Mouse (Mus musculus) left cerebral cortex, postnatal 14 days (tissue): ENCODE measurements at regions not wholly inside any gene's neighbourhood (a gene's known extent, or its start where the extent isn't known, plus 50 kb on each side); places are given as distances from the start of the nearest gene placed in this dataset.

Experiments
- DNase-seq, 2 experiments: peaks; one replicate each; pipeline ENCODE4 v3.0.0; 2021 to 2022; ENCODE audit warnings: low spot score in 2 of 2, mixed read lengths in 1 of 2
- intact Hi-C: fragments of 180-260 bp; cut with DNase I; formaldehyde crosslinking; loops from one replicate; pipeline ENCODE4 v1.15.1; 2025

DNA sequence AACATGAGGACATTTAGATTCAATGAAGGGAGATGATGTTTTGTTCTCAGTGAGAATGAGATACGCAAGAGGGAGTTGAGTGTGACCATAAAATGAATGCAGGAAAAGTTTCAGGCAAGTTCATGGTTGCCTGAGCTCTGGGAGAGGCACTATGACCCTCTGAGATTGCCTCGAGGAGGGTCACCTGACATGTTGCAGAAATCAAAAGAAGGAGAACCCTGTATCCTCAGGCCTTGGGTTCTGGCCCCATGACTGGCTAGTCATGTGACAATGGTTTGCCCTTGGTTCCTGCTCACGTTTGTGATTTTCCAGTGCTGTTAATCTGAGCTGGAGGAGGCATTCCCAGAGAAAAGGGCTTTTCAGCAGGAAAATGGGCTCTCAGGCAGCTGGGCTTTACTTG lies 98.9 kb downstream of the Mab21l3 start:
- DNase-seq, result no peak
- intact Hi-C loops, result loop anchor here (5.0 kb wide), 1 partner anchor 153 kb away; no protein-coding TSS in a partner anchor

DNA sequence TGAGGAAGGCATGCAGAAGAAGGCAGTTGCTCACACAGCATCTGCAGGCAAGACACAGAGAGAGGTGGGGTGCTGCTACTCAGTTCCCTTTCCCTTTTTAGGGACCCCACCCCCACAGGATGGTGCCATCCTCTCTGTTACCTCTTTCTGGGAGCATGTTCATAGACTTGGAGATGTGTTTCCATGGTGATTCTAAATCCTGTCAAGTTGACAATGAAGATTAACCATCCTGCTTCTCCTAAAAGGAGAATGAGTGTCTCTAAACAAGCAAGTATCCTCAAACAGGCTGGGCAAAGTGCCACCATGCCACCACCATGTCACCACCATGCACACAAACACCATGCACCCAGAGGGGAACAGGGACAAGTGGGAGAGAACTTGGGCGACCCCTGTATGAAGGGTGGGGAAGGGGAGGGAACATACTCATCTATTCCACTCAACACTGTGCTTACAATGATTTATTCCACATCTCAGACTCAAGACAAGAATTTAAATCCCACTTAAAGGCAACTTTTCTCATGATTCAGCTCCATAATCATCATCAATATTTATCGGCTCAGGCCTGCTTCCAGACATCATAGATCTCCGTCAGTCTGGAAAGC lies 99.6 kb downstream of the Mab21l3 start:
- peak; percentile 62 to 68 for DNase-seq
- intact Hi-C loops, result loop anchor here (5.0 kb wide), 1 partner anchor 152 kb away; no protein-coding TSS in a partner anchor

- intact Hi-C loops, result loop anchor here (5.0 kb wide), 1 partner anchor 151 kb away; no protein-coding TSS in a partner anchor
- DNase-seq, result no peak
Observed at GRCm38 (mm10) chr3:101748186-101748585, 100.6 kb downstream of the Mab21l3 start.

DNA sequence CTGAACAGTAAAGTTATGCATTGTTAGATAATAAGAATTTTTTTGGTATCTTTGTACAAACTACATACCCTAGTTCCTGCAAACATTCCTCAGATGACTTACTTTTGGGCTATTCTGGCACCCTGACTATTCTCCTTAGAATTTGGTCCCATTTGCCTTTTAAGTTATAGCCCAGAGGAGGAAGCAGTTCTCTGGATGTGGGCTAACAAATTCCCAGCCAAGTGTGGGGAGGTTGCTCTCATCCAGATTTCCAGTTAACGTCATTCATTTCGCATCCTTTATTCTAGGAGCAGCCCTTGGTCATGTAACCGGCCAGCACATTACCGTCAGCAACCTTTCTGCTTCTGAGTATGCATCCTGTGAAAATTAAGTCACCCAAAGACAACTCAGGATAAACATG lies 107.9 kb downstream of the Mab21l3 start:
- DNase-seq, result no peak

DNA sequence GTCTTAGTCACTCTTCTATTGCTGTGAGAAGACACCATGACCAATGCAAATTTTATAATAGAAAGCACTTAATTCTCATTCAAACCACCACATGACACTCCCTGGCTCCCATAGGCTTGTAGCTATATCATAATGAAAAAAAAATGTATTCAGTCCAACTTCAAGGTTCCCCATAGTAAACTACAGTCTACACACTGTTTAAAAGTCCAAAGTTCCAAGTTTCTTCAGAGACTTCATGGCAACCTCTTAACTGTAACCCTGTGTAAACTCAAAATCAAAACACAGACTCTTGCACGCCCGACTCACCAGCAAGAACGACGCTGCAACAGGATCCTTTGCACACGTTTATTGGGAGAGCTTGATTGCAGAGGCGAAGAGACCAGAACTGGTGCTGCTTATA lies 111.6 kb downstream of the Mab21l3 start:
- intact Hi-C loops, result no loop called here
- DNase-seq, result no peak

More for the DNA sequence above, 107.9 kb downstream of the Mab21l3 start:
- intact Hi-C loops, result loop anchor here (5.0 kb wide), 1 partner anchor 61 kb away; no protein-coding TSS in a partner anchor

DNA sequence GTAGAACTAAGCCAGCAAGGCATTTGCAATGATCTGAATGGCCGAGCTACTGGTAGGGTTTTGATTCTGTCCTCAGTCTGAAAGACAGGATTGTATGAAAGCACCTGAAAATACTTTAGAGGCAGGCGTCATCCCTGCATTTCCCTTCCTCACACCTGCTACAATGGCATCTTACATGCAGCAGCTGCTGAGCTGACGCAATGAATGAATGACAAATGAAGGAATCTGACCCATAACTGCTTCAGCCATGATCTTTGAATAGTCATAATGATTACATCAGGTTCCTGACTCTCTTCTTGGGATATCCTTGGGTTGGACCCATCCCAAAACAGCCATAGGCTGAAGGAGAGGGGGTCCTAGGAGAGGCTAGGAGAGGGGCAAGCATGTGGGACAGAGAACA lies 119.7 kb downstream of the Mab21l3 start:
- no peak for DNase-seq
- intact Hi-C loops, result no loop called here

DNA sequence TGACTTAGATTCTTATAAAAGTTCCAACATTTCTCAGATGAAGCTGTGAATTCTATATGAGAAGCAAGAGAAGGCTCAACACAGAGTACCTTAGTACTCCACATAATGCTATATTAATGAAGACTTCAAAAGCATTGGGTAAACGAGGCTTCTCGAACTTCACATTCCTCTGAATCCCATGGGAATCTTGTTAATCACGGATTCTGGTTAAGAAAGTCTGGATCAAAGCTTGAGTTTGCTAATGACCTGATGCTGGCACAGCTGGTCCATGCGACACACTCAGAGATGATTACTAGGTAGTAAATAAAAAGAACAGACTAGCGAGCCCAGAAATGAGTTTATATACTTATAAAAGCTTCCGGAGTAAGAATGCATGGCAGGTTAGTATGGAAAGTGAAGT lies 118.4 kb upstream of the Atp1a1 start:
- DNase-seq, result no peak
- intact Hi-C loops, result no loop called here

GRCm38 (mm10) chr3:101722001-101722400 lies 117.5 kb upstream of the Atp1a1 start:
- intact Hi-C loops, result no loop called here
- DNase-seq, result no peak

DNA sequence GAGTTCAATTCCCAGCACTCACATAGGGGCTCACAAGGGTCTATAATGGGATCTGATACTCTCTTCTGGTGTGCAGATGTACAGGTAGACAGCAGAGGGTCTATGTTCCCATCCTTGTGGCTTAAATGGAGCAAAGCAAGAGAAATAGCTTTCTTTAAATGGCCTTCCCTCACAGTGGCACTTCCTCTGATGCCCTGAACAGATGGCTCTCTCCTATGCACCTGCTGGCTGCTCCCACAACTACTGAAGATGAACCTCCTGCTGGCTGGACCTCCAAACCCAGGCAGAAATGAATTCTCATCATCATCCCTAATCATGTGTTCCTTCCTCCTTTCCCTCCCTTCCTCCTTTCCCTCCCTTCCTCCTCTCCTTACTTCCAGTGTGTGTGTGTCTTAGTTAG lies 110.9 kb upstream of the Atp1a1 start:
- intact Hi-C loops, result no loop called here
- no peak for DNase-seq

GRCm38 (mm10) chr3:101714810-101715209 lies 110.3 kb upstream of the Atp1a1 start:
- intact Hi-C loops, result no loop called here
- no peak for DNase-seq

DNA sequence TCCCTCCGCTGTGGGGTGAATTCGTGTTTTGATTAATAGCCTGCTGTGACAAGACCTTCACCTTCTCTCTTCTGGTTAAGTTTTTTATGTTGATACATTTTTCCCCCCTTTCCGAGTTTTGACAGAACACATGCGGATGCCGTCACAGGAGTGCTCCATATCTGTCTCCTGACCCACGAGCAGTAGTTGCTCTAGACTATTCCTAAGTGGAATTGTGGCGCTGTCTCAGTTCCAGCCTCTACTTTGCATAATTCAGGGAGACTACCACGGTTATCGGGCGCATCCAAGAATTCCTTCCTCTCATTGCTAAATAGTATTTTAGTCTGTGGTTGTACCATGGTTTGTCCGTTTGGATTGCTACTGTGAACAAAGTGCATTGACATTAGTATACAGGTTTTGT lies 109.2 kb upstream of the Atp1a1 start:
- intact Hi-C loops, result no loop called here
- no peak for DNase-seq

DNA sequence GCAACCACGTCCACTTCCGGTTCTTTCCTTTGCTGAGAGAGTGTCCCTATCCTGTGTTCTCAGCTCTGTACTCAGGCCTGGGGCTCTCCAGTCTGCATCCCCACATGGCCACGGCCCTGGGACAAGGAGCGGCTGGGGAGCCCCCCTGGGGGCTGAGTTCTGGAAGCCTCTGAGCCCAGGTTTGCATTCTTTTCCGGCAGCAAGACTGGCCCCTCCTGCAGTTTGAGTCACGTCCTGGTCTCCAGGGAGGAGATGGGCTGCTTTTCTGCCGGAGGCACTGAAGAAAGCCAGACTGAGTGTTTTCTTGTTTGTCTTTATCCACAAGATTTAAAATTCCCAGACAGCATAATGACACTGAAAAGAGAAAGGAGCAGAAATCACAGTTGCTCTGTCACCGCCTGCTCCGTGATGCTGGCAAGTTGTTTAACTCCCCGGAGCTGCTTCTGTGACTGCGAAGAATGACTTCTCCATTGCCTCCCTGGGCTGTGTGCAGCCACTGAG lies 108.7 kb upstream of the Atp1a1 start:
- DNase-seq, result no peak
- intact Hi-C loops, result no loop called here

DNA sequence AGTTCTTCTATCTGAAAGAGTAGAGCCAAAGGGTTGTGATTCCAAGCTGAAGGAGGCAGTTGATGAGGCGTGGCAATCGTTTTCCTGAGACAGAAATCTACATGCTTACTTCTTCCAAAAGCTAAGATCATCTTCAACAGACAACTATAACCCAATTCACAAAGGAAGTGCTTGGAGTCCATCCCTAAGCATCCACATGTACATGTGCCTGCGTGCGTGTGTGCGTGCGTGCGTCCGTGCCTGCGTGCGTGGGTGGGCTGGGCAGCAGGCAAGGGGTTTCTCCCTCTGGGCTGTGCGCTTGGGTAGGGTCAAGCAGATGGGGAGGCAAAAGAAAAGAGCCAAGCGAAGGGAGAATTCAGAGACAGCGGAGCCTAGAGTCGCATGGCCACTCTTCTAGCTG lies 108.2 kb upstream of the Atp1a1 start:
- intact Hi-C loops, result no loop called here
- DNase-seq, result no peak

DNA sequence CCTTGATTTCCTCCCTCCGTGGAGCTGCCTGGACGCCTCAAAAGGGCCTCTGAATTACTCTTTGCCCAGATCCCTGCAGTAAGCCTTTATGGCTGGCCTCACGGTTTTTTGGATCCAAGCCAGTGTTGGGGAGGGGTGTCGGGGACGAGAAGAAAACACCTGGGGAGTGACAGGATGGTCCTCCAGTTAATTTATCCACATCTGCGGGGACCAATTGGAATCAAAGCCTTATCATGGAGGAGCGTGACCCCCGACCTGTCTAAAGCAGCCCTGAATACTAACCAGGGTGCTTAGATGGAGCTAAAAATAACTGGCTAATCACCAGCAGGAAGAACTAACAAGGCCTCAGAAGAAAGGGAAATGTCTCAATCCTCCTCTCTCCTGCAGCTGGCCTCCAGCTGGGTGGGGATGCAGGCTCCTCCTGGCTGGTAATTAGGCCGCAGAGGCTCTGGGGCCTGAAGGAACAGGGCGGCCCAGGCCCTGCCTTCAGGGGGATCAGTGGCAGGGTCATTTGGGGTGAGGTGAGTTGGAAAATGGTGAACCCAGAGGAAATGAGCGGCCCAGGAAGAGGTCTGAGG lies 107.2 kb upstream of the Atp1a1 start:
- intact Hi-C loops, result no loop called here
- no peak for DNase-seq

GRCm38 (mm10) chr3:101709379-101709970 lies 105.0 kb upstream of the Atp1a1 start:
- intact Hi-C loops, result no loop called here
- no peak for DNase-seq

- intact Hi-C loops, result no loop called here
- DNase-seq, result no peak
Observed at GRCm38 (mm10) chr3:101708821-101709220, 104.3 kb upstream of the Atp1a1 start.

GRCm38 (mm10) chr3:101704919-101705318 lies 100.4 kb upstream of the Atp1a1 start:
- DNase-seq, result no peak
- intact Hi-C loops, result no loop called here

DNA sequence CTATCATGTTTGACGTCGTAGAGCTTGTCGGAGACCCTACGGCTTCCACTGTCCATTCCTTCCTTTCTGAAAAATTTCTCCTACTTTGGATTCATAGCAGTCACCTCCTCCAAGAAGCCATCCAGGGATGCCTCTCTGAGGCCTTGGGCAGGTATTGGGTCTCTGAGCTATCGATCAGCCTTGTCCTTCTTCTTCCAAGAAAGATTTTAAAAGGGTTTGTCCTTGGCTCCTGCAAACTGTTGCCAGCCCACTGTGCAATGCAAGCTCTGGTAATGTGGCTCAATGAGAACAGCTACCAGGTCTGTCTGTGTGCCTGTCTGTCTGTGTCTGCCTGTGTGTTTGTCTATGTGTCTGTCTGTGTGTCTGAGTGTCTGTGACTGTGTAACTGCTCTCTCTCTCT lies 99.8 kb upstream of the Atp1a1 start:
- no peak for DNase-seq
- intact Hi-C loops, result no loop called here

GRCm38 (mm10) chr3:101701763-101702173 lies 97.3 kb upstream of the Atp1a1 start:
- DNase-seq, result no peak
- intact Hi-C loops, result no loop called here

DNA sequence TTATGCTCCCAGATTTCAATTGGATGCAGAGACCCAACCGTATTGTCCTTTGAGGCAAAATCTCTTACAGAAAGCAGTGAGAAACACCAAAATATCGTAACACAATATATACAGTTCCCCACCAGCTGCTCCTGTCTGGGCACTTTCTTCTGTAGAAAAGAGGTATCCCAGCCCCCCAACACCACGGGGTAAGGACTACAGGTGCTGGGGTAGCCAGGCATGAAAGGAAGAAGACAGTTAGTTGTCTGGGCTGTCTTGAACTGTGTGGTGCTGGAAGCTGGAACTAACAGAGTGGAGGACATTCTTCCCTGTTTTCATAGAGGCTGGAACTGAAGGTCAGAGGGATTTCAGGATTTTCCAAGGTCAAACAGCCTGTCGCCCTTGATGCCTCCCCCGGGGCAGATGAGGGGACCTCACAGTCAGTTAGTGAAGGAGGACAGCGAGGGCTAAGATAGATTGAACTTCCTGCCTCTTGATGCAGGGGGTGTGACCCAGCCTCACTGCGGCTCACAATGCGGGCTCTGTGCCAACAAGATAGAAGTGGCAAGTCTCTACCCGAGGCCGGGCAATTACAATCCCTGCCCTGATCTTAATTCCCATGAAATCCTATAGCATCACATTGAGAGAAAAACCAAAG lies 96.6 kb upstream of the Atp1a1 start:
- intact Hi-C loops, result no loop called here
- no peak for DNase-seq
